Mouse (Mus musculus) lung, embryonic 16.5 days (tissue): ENCODE data around the gene AB124611. TPM values are rescaled to one million over a fixed set of nuclear protein-coding genes. Genes with fewer than 3 reads are reported as not detected.
A peak's percentile ranks its signal among the peaks of the same experiment; 100 is the strongest.
"Not testable (repeated sequence)": the region's sequence is repeated elsewhere in the genome, so short reads cannot be mapped to it uniquely, and the experiment has no call there.

ENCODE experiments used
- ATAC-seq: fragments of 200-750 bp; cut with Nextera tagmentation; 2 replicates; pipeline ENCODE4 v1.8.0; 2017; ENCODE audit warnings: low read depth, mild to moderate bottlenecking, moderate library complexity
- H3K27ac ChIP-seq: fragments of 300-500 bp; sonication (generic); 2 replicates; pipeline ENCODE4 v1.5.1; 2014; ENCODE audit warnings: mild to moderate bottlenecking, control low read depth, low read length
- H3K27me3 ChIP-seq: fragments of 300-500 bp; sonication (generic); 2 replicates; pipeline ENCODE4 v1.6.1; 2014; ENCODE audit warnings: low read depth, low read length, mixed read lengths; ENCODE audit not compliant: control insufficient read depth, insufficient read depth
- H3K36me3 ChIP-seq: fragments of 300-500 bp; sonication (generic); 2 replicates; pipeline ENCODE4 v1.6.1; 2014; ENCODE audit warnings: low read length; ENCODE audit not compliant: control insufficient read depth, insufficient read depth
- H3K4me1 ChIP-seq: fragments of 300-500 bp; sonication (generic); replicated peaks from 2 replicates; pipeline ENCODE4 v1.6.1; 2014; ENCODE audit warnings: low read length, mixed read lengths; ENCODE audit not compliant: control insufficient read depth, insufficient read depth
- H3K4me2 ChIP-seq: fragments of 300-500 bp; sonication (generic); 2 replicates; pipeline ENCODE4 v1.6.1; 2014; ENCODE audit warnings: low read depth, low read length, control low read depth
- H3K4me3 ChIP-seq: fragments of 300-500 bp; sonication (generic); 2 replicates; pipeline ENCODE4 v1.5.1; 2014; ENCODE audit warnings: mild to moderate bottlenecking, low read length, control low read depth
- H3K9ac ChIP-seq: fragments of 300-500 bp; sonication (generic); 2 replicates; pipeline ENCODE4 v1.6.1; 2014; ENCODE audit warnings: low read length, control low read depth
- H3K9me3 ChIP-seq: fragments of 300-500 bp; sonication (generic); 2 replicates; pipeline ENCODE4 v1.6.1; 2016; ENCODE audit warnings: low read length; ENCODE audit not compliant: control insufficient read depth
- WGBS: fragments of 180-500 bp; shearing (Covaris S2); extraction: QIAGEN DNeasy Blood & Tissue Kit; methylation state at CpG from one replicate; pipeline ENCODE4 v1.1.7; 2014; 5-methylcytosine and 5-hydroxymethylcytosine counted together
- polyA plus RNA-seq: library from polyadenylated mRNA; unstranded; fragments of >200 nt; fragmentation: Nextera tagmentation; extraction: Ambion mirVana; gene quantifications from 2 replicates; pipeline ENCODE4 v1.2.1, GENCODE M21; 2015

The AB124611 gene
- polyA plus RNA-seq, 1 experiment from 2014 or later, result 4.0 TPM

GRCm38 (mm10) chr9:21539981-21540753, 14.2 kb downstream of the AB124611 start:
- 57% methylated on average over 7 of the region's 7 CpGs for WGBS
- H3K4me3 ChIP-seq, result no peak overlapping the region
- H3K4me1 ChIP-seq, result peaks cover 6% of the 10 kb centered on the region
- H3K36me3 ChIP-seq, result no peaks in the 10 kb centered on the region
- no peak for ATAC-seq
- H3K27ac ChIP-seq, result no peak overlapping the region
- no peak overlapping the region for H3K4me2 ChIP-seq
- no peak overlapping the region for H3K9ac ChIP-seq
- H3K9me3 ChIP-seq, result no peaks in the 10 kb centered on the region
- no peaks in the 10 kb centered on the region for H3K27me3 ChIP-seq

- H3K27me3 ChIP-seq, H3K4me2 ChIP-seq, H3K9me3 ChIP-seq, H3K4me1 ChIP-seq, H3K27ac ChIP-seq, H3K4me3 ChIP-seq, ATAC-seq, H3K9ac ChIP-seq, H3K36me3 ChIP-seq: not testable (repeated sequence)
- WGBS, result 82% methylated on average over 2 of the region's 2 CpGs
These were observed 16.0 kb downstream of the AB124611 start for GRCm38 (mm10) chr9:21542001-21542400.

- H3K9me3 ChIP-seq, result no peaks in the 10 kb centered on the region
- peak overlapping the region; percentile 84 for H3K4me3 ChIP-seq
- peak overlapping the region; percentile 73 for H3K9ac ChIP-seq
- H3K4me1 ChIP-seq, result peaks cover 20% of the 10 kb centered on the region
- peaks cover 6% of the 10 kb centered on the region; the same call in 1 of the 2 replicates for H3K36me3 ChIP-seq
- no peaks in the 10 kb centered on the region for H3K27me3 ChIP-seq
- peak overlapping the region; percentile 97 for H3K27ac ChIP-seq
- 8% methylated on average over 9 of the region's 9 CpGs for WGBS
- peak; percentile 65 for ATAC-seq
- H3K4me2 ChIP-seq, result peak overlapping the region; percentile 60
These were observed 19.5 kb downstream of the AB124611 start for GRCm38 (mm10) chr9:21545351-21545915.

GRCm38 (mm10) chr9:21545916-21546788, 20.2 kb downstream of the AB124611 start:
- Histone ChIP-seq H3K27ac (peak overlapping the region; percentile 97), H3K4me3 (peak overlapping the region; percentile 84), H3K9ac (peak overlapping the region; percentile 73), H3K9me3 (no peaks in the 10 kb centered on the region), H3K27me3 (no peaks in the 10 kb centered on the region), H3K4me2 (peak overlapping the region; percentile 60), H3K4me1 (peaks cover 20% of the 10 kb centered on the region), H3K36me3 (peaks cover 6% of the 10 kb centered on the region; the same call in 1 of the 2 replicates)
- peak; percentile 94 for ATAC-seq
- under 1% methylated on average over 66 of the region's 67 CpGs for WGBS

- H3K27ac ChIP-seq, result peak within 1 kb of the TSS; percentile 97
- no peak for ATAC-seq
- no peaks in the 10 kb centered on the region for H3K9me3 ChIP-seq
- H3K36me3 ChIP-seq, result peaks cover 6% of the 10 kb centered on the region; the same call in 1 of the 2 replicates
- H3K4me2 ChIP-seq, result peak within 1 kb of the TSS; percentile 90
- WGBS, result 0% methylated on average over 14 of the region's 52 CpGs
- H3K4me1 ChIP-seq, result peaks cover 20% of the 10 kb centered on the region
- H3K9ac ChIP-seq, result peak within 1 kb of the TSS; percentile 96
- peak within 1 kb of the TSS; percentile 84 for H3K4me3 ChIP-seq
- H3K27me3 ChIP-seq, result no peaks in the 10 kb centered on the region
These were observed 20.8 kb downstream of the AB124611 start, which contains the start of gene Carm1 for GRCm38 (mm10) chr9:21546789-21547074. Gene Carm1 (plus strand): TSS chr9:21546894.

- Histone ChIP-seq H3K4me1 (peaks cover 20% of the 10 kb centered on the region), H3K4me2 (peak overlapping the region; percentile 90), H3K36me3 (peaks cover 6% of the 10 kb centered on the region; the same call in 1 of the 2 replicates), H3K9me3 (no peaks in the 10 kb centered on the region), H3K9ac (peak overlapping the region; percentile 96), H3K4me3 (peak overlapping the region; percentile 84), H3K27ac (peak overlapping the region; percentile 97), H3K27me3 (no peaks in the 10 kb centered on the region)
- peak; percentile 21 for ATAC-seq
- WGBS, result under 1% methylated on average over 39 of the region's 66 CpGs
These were observed 21.3 kb downstream of the AB124611 start for GRCm38 (mm10) chr9:21547075-21547941.

GRCm38 (mm10) chr9:21551049-21551448, 25.1 kb downstream of the AB124611 start:
- no peak overlapping the region for H3K4me2 ChIP-seq
- H3K9me3 ChIP-seq, result no peaks in the 10 kb centered on the region
- H3K4me1 ChIP-seq, result peaks cover 11% of the 10 kb centered on the region
- peaks cover 6% of the 10 kb centered on the region; the same call in 1 of the 2 replicates for H3K36me3 ChIP-seq
- H3K27ac ChIP-seq, result no peak overlapping the region
- H3K27me3 ChIP-seq, result no peaks in the 10 kb centered on the region
- no peak overlapping the region for H3K9ac ChIP-seq
- H3K4me3 ChIP-seq, result no peak overlapping the region
- ATAC-seq, result no peak
- 95% methylated on average over 2 of the region's 2 CpGs for WGBS

- no peak for ATAC-seq
- Histone ChIP-seq H3K9ac (no peak overlapping the region), H3K9me3 (no peaks in the 10 kb centered on the region), H3K27ac (no peak overlapping the region), H3K36me3 (peaks cover 6% of the 10 kb centered on the region; the same call in 1 of the 2 replicates), H3K27me3 (no peaks in the 10 kb centered on the region), H3K4me1 (peaks cover 8% of the 10 kb centered on the region), H3K4me2 (no peak overlapping the region), H3K4me3 (no peak overlapping the region)
- 78% methylated on average over 6 of the region's 6 CpGs for WGBS
These were observed 27.8 kb downstream of the AB124611 start for GRCm38 (mm10) chr9:21553607-21554273.
